Mouse (Mus musculus) gastrocnemius, postnatal 14 days (tissue): ENCODE results near the gene Abcc12. TPM values are rescaled to one million over a fixed set of nuclear protein-coding genes. Genes with fewer than 3 reads are reported as not detected.

Source experiments
- DNase-seq: peaks from one replicate; pipeline ENCODE4 v3.0.0; 2021; ENCODE audit warnings: mixed read lengths
- intact Hi-C: fragments of 180-260 bp; cut with DNase I; formaldehyde crosslinking; loops from one replicate; pipeline ENCODE4 v1.15.1; 2025; ENCODE audit warnings: low total_unique reads
- total RNA-seq, 2 experiments: library from RNA; stranded (reverse); gene quantifications; 2 replicates each; pipeline ENCODE4 v1.2.3; 2021

Gene Abcc12
- total RNA-seq, 2 experiments from 2014 or later: 0.11 to 0.14 TPM

- peak; percentile 79 for DNase-seq
- intact Hi-C loops: loop anchor here (5.0 kb wide), 1 partner anchor 888 kb away; no protein-coding TSS in a partner anchor
Measured at GRCm38 (mm10) chr8:86585118-86585517, 4.6 kb upstream of the Abcc12 start.

GRCm38 (mm10) chr8:86581921-86582331 is 1.4 kb upstream of the Abcc12 start:
- DNase-seq: no peak
- intact Hi-C loops: no loop called here

- DNase-seq: no peak
- intact Hi-C loops: no loop called here
Measured at GRCm38 (mm10) chr8:86578693-86579092, 1.8 kb downstream of the Abcc12 start.

GRCm38 (mm10) chr8:86578076-86578475 is 2.4 kb downstream of the Abcc12 start:
- intact Hi-C loops: no loop called here
- DNase-seq: peak; percentile 32

- intact Hi-C loops: no loop called here
- DNase-seq: no peak
Measured at GRCm38 (mm10) chr8:86577547-86577946, 2.9 kb downstream of the Abcc12 start.

GRCm38 (mm10) chr8:86563674-86564073 is 16.8 kb downstream of the Abcc12 start:
- intact Hi-C loops: no loop called here
- DNase-seq: no peak

GRCm38 (mm10) chr8:86561737-86562136 is 18.7 kb downstream of the Abcc12 start:
- intact Hi-C loops: no loop called here
- no peak for DNase-seq

- no peak for DNase-seq
- intact Hi-C loops: no loop called here
Measured at GRCm38 (mm10) chr8:86560688-86561065, 19.8 kb downstream of the Abcc12 start.

- intact Hi-C loops: no loop called here
- DNase-seq: no peak
Measured at GRCm38 (mm10) chr8:86559947-86560687, 20.4 kb downstream of the Abcc12 start.

GRCm38 (mm10) chr8:86557186-86558045 is 23.1 kb downstream of the Abcc12 start:
- intact Hi-C loops: no loop called here

GRCm38 (mm10) chr8:86555564-86555963 is 24.9 kb downstream of the Abcc12 start:
- intact Hi-C loops: no loop called here
- DNase-seq: no peak

More at GRCm38 (mm10) chr8:86557186-86558045, 23.1 kb downstream of the Abcc12 start:
- no peak for DNase-seq

- no peak for DNase-seq
- intact Hi-C loops: no loop called here
Measured at GRCm38 (mm10) chr8:86554220-86554891, 26.1 kb downstream of the Abcc12 start.

- intact Hi-C loops: no loop called here
- DNase-seq: no peak
Measured at GRCm38 (mm10) chr8:86550516-86550915, 30.0 kb downstream of the Abcc12 start.

GRCm38 (mm10) chr8:86546001-86546400 is 34.5 kb downstream of the Abcc12 start:
- no peak for DNase-seq
- intact Hi-C loops: no loop called here

- intact Hi-C loops: no loop called here
- no peak for DNase-seq
Measured at GRCm38 (mm10) chr8:86540906-86541305, 39.6 kb downstream of the Abcc12 start.

GRCm38 (mm10) chr8:86540376-86540775 is 40.1 kb downstream of the Abcc12 start:
- intact Hi-C loops: no loop called here

GRCm38 (mm10) chr8:86536663-86536987 is 43.9 kb downstream of the Abcc12 start:
- DNase-seq: no peak
- intact Hi-C loops: no loop called here

More at GRCm38 (mm10) chr8:86540376-86540775, 40.1 kb downstream of the Abcc12 start:
- no peak for DNase-seq

GRCm38 (mm10) chr8:86535791-86536662 is 44.5 kb downstream of the Abcc12 start:
- peak; percentile 77 for DNase-seq
- intact Hi-C loops: no loop called here

GRCm38 (mm10) chr8:86535068-86535560 is 45.4 kb downstream of the Abcc12 start:
- intact Hi-C loops: no loop called here
- peak; percentile 45 for DNase-seq
